Mouse (Mus musculus) left cerebral cortex, postnatal 4 days (tissue): ENCODE measurements around the gene Leng8. TPM values are rescaled to one million over a fixed set of nuclear protein-coding genes. Genes with fewer than 3 reads are reported as not detected.

Experiments
- DNase-seq: peaks from one replicate; pipeline ENCODE4 v3.0.0-alpha.2; 2022
- intact Hi-C: fragments of 180-260 bp; cut with DNase I; formaldehyde crosslinking; loops from one replicate; pipeline ENCODE4 v1.15.1; 2025
- total RNA-seq, 2 experiments: library from RNA; stranded (reverse); gene quantifications; 2 replicates each; pipeline ENCODE4 v1.2.3; 2021

Leng8 gene
- 100 to 1,000 TPM; 167 to 177 TPM for total RNA-seq

DNA sequence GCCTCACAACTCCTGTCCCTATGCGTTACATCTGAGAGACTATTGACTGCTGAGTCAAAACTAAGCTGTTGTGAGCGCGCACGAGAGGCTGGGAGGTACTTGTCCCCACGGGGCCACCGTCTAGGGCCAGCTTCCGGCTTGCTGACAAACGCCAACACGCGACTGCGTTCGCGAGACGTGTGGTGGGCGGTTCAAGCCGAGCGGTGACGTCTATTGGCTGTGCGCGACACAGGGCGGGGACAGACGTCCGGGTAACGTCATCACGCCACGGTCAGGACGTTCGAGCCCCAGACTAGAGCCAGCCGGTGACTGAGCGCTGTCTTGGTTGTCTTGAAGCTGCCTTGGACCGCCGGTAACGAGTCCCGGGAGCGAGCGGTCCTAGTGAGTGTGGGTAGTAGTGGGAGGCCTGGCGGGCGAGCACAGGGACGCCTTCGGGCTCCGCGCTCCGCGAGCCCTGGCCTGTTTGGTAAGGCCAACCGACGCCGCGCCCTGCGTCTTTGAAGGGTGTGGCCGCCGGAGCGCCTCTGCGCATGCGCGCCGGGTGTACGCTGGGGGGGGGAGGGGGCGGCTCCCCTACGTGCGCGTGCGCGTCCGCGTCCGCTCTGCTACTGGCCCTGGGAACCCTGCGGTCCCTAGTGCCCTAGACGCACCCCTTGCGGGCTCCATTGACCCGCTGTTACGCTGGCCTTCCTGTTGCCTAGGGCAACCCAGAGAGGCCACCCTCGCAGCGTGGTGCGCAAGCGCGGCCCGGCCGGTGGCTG, at the start of gene Leng8:
Leng8 (plus strand) TSS at position 269 of the 761 bp plus-strand sequence.
- DNase-seq: peak; percentile 99
- intact Hi-C loops: no loop called here

DNA sequence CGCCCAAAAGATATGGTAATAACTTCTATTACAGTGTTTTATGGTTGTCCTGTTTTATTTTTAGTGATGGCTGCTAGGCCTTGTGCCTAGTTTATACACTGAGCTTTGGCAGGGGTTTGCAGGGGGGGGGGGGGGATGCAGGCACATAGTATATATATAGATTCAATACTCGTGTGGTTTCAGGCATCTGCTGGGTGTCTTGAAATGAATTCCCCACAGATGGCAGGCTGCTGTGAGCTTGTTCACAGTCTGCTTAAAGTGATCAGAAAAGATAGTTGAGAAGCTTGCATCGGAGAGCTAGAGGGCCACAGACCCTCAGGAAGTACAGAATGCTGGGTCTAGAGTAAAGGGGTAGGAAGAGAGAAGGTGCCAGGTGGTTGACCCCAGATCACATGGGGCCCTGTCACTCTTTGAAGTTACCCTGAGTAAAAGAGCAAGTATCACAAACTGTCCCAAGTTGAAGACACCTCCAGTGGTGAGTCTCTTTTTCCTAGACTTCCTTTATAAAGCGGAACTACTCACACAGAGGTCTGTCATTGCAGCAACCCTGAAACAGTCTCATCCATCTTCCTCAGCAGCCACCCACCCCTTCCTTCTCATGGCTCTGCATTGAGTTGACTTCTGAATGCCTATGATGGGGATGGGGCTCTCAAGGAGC, 49.5 kb upstream of the Leng8 start:
- no peak for DNase-seq
- intact Hi-C loops: no loop called here

DNA sequence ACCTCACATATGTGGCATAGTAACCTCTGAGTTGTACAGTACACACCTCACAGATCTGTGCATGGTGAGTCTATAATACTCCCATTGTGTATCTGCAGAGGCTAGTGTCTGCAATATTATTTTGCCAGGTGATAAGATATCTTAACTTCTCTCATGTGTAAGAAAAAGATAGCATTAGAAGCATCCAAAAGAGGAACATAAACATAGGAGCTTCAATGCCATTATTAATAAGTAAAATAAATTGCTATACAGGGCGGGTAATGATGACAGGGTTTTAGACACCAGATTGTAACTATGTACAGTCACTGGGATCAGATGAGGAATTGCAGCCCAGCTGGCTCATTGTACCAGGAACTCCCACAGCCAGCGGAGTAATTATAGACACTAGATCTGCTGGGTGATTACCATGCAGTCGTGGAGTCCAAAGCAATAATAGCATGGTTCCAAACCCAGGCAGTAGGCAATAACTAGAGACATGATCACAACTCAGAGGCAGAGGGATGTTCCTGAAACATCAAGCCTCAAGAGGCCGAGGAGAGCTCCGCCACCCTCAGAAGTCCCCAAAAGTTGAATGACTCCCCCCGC, 48.9 kb upstream of the Leng8 start:
- intact Hi-C loops: no loop called here
- no peak for DNase-seq

DNA sequence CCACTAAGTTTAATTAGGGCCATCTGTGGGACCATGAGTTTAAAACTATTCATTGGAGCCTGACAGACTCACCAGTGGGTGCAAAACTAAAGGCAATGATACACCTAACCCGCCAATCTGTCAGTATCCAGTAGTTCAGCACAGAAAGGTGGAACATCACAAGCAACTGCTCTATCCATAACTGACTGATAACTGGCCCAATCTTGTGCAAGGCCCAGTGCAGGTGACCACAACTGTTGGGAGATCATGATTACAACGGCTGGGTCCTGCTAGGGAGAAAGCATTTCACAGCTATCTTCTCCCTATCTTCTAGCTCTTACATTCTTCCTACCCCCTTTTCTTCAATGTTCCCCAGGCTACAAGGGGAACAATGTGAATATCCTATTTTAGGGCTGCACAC, 48.2 kb upstream of the Leng8 start:
- intact Hi-C loops: no loop called here

DNA sequence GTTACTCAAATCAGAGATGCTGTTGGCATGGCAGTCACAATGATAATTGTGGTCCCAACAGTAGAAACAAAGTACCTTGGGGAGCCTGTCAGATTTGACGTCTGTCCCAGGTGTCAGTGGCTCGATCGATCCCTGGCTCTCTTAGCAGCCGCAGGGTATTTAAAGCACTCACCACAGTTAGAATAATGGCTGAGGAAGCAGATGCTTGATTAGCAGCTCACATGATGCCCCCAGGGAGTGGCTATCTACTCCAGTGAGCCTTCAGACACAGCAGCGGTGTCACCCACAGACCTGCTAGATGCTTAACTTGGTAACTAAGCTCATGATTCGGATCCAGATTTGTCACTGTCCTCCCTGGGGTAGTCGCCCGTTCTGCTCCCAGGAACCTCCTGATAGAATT, 45.7 kb upstream of the Leng8 start:
- DNase-seq: no peak
- intact Hi-C loops: no loop called here

More for the DNA sequence above, 48.2 kb upstream of the Leng8 start:
- DNase-seq: no peak

DNA sequence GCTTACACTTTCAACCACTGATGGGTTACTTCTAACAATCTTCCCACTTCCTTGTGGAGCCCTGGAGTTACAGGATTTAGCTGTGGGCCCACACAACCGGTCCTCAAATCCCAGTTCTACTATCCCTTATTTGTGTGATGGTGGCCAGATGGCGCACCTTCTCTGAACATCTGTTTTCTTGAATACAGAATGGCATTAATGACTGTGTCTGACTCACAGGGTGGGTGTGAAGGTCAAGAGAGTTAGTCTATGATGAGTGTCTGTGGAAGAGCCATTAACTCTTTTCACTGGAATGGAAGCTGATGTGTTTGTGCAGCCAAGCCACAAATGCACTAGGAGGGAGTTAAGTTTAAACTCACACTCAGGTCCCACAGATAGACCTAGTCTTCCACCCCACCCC, 38.5 kb upstream of the Leng8 start:
- intact Hi-C loops: no loop called here
- no peak for DNase-seq

DNA sequence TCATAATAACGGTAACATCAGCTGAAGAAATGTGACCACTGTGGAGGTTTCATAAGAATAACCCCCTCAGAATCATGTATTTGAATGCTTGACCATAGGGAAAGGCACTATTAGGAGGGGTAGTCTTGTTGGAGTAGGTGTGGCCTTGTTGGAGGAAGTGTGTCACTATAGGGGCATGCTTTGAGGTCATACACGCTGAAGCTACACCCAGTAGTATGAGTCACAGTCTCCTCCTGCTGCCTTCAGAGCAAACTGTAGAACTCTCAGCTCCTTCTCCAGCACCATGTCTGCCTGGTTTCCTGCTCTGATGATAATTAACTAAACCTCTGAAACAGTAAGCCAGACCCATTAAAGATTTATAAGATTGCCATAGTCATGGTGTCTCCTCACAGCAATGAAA, 38.0 kb upstream of the Leng8 start:
- no peak for DNase-seq
- intact Hi-C loops: no loop called here

DNA sequence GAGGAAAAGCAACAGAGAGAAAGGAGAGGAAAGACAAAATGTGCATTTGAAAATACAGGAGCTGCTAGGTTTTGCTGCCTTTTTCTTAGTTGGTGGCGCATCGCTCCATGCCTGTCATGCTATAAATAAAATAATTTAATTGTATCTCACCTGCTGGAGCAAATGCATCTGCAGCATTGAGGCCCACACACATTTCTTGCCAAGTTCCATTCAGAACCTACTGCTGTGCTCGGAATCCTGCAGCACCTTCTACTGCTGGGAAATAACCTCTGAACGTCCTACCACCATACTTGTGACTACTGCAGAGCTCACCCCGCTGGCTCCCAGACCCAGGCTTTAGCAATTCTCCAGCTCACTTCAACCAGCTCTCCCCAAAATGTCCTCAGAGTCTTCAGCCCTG, 35.7 kb upstream of the Leng8 start:
- intact Hi-C loops: no loop called here
- no peak for DNase-seq

DNA sequence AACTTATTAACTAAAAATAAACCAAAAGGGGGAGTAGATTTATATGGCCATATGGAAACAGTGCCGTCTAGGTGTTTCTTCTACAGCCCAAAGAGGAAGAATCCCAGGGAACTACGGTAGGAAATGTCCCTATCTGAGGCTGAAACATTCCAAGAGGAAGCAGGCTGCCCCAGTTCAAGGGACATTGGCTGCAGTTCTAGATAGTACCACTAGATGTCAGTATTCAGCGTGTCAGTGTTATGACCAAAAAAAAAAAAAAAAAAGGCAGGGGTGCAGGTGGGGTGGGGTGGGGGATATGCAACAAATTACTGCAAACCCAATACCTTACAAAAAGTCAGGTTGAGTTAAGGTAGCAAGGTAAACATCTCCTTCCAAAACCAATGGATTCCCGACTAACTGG, 33.4 kb upstream of the Leng8 start:
- intact Hi-C loops: no loop called here
- DNase-seq: no peak

DNA sequence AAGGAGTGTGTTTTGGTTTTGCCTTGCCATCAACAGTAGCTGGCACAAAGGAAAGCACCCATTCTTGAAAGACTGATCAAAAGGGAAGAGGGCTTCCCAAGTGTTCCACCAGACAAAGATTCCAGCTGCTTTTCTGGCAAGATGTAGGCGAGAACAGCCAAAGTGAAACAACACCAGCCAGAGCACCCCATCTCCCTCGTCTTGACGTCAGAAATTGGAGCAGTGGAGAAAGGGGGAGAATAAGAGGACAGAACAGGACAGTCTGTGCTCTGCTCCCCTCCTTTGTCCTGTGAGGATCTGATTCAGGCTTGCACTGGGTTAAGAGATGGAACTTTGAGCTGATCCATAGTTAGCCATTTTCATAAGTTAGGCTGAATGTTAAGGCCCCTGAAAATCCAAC, 25.1 kb upstream of the Leng8 start:
- no peak for DNase-seq
- intact Hi-C loops: no loop called here

DNA sequence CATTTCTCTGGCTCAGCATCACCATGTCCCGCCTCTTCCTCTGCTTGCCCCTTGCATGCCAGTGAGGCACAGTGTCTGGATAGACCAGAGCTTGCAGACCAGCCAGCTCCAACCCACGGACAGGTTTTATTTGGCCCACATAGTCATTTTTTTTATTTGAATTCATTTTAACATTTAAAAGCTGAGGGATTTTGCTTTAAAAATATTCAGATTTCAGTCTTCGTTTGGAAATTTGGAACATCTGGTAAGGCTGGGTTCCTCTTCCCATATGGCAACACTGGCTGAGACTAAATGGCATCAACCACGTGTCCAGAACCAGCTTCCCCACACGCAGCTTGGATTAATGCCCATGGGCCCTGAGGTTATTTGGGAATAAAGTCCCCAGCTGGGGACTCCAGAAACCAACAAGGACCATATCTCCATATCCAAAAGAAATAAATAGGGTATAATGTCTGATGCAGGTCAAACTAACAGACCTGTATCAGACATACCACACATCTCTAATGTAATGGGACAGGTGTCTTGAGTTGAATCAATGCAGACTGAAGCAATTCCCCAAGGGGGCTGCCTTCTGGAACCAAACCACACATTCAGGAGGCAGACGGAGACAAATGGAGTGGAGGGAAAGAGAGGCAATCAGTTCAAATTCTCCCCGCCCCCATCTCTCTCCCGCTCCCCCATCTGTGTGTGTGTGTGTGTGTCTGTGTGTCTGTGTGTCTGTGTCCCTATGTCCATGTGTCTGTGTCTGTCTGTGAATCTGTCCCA, 19.6 kb upstream of the Leng8 start:
- DNase-seq: peak; percentile 43
- intact Hi-C loops: no loop called here

DNA sequence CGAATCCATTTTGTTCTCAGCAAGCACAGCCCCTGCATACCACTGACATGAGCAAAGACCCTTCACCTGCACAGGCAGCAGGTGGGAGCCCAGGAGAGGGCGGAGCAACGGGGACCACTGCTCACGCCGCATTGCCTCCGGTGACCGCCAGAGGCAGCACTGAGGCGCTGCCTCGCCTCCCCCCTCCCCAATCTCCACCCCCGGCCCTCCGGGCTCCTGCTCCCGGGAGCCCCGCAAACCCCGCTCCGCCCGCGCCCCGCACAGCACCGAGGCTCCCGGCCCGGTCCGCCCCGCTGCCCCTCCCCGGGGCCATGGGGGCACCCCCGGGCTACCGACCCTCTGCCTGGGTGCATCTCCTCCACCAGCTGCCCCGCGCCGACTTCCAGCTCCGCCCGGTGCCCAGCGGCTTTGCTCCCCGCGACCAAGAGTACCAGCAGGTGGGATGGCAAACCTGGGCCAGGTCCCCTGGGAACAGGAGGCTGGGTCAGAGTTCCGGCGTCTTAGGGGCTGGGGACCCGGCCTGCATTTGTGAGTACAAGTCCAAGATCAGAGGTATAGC, 17.4 kb upstream of the Leng8 start, which contains the start of gene Ttyh1:
Ttyh1 (plus strand) TSS at position 65 of the 559 bp plus-strand sequence.
- intact Hi-C loops: no loop called here
- peak; percentile 68 for DNase-seq

DNA sequence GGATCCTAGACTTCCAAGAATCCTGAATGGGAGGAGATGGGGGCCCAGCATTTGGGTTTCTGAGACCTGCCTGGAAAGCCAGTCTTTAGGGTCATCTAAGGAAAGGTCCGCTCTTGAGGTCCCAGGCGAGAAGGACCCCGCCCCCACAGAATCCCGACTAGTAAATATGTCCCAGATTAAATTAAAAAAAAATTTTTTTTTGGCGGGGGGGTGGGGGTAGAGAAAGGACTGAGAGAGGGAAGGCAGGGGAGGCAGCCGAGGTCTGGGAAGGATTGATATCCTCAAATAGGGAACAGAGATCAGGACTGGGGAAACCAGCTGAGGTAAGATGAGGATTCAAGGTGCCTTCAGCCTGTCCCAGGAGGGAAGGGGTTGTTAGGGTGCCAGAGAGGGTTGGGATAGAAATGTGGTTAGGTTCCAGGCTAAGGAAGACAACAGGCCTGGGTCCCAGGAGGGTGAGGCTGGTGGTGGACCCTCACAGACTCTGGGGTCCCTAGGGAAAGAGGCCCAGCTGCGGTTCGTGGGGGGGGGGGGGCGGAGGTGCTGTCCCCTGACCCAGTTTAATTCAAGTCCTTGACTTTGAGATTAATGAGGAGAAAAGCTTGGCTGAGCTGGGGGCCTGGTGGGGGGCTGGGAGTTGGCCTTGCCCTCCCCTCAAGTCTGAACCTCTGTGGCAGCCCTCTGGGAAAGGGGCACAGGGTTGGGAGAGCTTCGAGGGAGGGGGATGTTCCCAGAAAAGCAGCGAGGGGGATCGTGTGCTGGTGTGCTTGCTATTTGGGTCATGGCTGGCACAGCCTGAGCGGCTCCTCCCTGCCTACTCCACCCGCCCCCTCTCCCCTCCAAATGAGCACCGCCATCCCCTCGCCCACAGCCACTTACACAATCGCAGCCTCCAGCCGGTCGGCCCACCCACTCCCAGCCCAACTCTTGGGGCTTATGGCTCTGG, 16.6 kb upstream of the Leng8 start:
- peak; percentile 51 for DNase-seq
- intact Hi-C loops: no loop called here

DNA sequence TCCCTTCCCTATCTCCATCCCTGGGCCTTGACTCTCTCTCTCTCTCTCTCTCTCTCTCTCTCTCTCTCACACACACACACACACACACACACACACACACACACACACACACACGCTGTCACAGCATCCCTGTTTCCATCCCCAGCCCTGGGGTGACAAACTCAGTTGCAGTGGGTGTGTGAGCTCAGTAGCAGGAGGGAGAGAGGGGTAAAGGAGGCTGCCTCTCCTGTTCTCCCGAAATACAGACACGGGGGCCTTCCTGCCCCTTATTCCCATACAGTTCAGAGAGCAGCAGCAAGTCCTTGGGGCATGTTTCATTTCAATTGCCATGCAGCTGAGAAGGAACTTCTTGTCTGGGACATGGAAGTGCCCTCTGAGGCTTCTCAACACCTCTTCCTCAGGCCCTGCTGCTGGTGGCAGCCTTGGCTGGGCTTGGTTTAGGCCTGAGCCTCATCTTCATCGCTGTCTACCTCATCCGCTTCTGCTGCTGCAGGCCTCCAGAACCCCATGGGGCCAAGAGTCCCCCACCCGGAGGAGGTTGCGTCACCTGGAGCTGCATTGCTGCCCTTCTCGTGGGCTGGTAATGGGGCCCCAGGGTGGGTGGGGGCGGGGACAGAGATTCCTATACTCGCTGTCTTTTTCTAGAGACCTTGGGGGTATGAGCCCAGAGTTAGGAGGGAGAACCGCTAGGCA, 14.6 kb upstream of the Leng8 start:
- intact Hi-C loops: no loop called here

DNA sequence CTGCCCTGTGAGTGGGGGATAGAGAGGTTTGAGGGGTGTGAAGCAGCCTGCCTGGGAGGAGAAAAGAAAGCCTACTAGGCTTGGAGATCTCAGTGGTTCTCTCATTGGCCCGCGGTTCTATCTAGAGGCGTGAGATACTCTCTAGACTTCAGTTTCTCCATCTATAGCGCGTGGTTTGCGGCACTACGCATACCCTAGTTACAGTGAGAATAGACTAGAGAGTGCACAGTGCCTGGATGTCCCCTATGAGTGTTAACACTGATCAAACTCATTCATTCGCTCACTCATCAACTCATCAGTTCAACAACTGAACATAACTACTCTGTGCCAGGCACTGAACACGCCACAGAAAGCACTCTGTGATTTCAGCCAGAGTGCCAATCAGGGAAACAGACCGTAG, 14.1 kb upstream of the Leng8 start:
- no peak for DNase-seq
- intact Hi-C loops: no loop called here

More for the DNA sequence above, 14.6 kb upstream of the Leng8 start:
- no peak for DNase-seq

DNA sequence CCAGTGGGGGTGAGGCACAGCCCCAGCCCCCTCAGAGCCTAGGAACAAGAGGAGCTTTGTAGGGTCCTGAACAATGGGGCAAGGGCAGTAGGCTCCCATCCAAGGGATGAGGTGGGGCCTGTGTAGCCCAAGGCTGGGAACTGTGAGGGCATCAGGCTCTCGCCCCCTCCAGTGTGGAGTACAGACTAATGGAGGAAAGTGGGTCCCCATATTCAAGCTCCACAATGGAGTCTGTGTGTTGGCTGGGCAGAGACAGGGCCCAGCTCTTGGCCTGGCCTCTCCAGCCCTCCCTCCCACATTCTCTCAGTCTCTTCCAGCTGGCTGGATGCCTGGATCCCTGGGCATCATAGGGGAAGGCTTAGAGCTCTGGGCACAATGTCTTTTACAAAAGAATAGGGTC, 13.1 kb upstream of the Leng8 start:
- DNase-seq: peak; percentile 92
- intact Hi-C loops: no loop called here

DNA sequence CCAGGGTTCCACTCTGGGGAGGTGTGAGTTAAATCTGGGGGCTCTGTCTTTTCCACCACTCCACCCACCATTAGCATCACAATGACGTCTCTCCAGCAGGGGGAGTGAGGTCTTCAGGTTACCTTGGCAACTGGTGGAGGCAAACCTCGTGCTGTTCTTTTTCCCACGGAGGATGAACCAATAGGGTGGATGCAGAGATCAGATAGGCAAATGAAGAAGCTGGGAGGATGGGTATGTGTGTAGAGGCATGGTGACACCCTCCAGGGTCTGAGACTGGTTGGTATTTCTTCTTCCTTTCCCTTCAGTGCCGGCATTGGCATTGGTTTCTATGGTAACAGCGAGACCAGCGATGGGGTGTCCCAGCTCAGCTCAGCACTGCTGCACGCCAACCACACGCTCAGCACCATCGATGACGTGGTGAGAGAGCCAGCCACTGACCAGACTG, 12.5 kb upstream of the Leng8 start:
- DNase-seq: peak; percentile 79
- intact Hi-C loops: no loop called here

DNA sequence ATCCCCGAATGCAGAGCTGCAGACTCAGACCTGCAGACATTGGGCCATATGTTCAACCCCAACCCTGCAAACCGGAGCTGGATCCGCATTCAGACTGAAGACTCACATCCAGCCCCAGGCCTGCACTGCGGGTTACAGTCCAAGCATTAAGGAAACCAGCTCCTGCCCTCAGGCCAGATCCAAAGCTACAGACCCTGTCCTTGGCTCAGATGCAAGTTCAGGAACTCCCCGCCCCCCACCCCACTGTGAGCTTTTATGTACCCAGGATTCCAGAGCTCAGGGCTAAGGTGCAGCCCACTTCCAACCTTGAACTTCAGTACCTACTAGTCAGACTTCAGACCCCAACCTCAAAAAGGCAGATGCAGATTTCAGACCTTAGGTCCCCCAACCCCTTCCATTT, 12.0 kb upstream of the Leng8 start:
- no peak for DNase-seq
- intact Hi-C loops: no loop called here

DNA sequence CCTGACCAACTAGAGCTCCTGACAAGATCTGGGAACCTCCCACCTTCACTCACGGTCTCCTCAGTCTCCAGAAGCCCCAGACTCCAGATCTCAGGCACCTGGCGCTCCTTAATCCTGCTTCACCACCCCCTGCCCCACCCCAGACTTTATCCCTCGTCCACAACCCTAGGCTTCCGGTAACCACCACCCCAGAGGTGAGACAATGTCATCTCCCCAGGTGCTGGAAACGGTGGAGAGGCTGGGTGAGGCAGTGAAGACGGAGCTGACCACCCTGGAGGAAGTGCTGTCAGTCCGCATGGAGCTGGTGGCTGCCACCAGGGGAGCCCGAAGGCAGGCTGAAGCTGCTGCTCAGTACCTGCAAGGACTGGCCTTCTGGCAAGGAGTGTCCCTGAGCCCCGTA, 11.5 kb upstream of the Leng8 start:
- intact Hi-C loops: no loop called here
- peak; percentile 1 for DNase-seq
